ENCODE assay signal across 8 mouse cellular contexts in genomic region chr12:86220200-86221021, GRCm38 (mm10). TPM values are rescaled to one million over a fixed set of nuclear protein-coding genes. Genes with fewer than 3 reads are reported as not detected.
DNase-seq lines count a peak whose midpoint lies in the region; ATAC-seq lines count a peak whose summit lies in the region.

No protein-coding gene starts in this region.

- intact Hi-C loops in left cerebral cortex, postnatal 4 days (cut with DNase I) = no loop called here
- intact Hi-C loops in left cerebral cortex, postnatal 14 days (cut with DNase I) = no loop called here

- peak overlapping the region; percentile 60 for H3K4me2 ChIP-seq in embryonic facial prominence, embryonic 15.5 days (replicated peaks)
- H3K4me2 ChIP-seq in limb, embryonic 13.5 days (replicated peaks) = peak overlapping the region; percentile 77

- no peak overlapping the region for H3K9ac ChIP-seq in embryonic facial prominence, embryonic 15.5 days
- peak overlapping the region; percentile 59 for H3K9ac ChIP-seq in limb, embryonic 13.5 days

- H3K4me3 ChIP-seq in embryonic facial prominence, embryonic 15.5 days (replicated peaks) = peak overlapping the region; percentile 36
- peak overlapping the region; percentile 42 for H3K4me3 ChIP-seq in limb, embryonic 13.5 days

- peak; percentile 28 for DNase-seq in left cerebral cortex, postnatal 4 days
- DNase-seq in left cerebral cortex, postnatal 14 days (ENCODE audit: low spot score in 2 of 2) = no peak
- DNase-seq in retina, embryonic 14.5 days (ENCODE audit: low spot score) = peak; percentile 73
- no peak for DNase-seq in adrenal gland, postnatal 25 days
- DNase-seq in cerebellum, postnatal 36 days = no peak
- no peak for DNase-seq in left cerebral cortex, adult 11 months (ENCODE audit: low spot score)

- no peak overlapping the region for H3K27ac ChIP-seq in embryonic facial prominence, embryonic 15.5 days (replicated peaks)
- H3K27ac ChIP-seq in limb, embryonic 13.5 days = no peak overlapping the region

- H3K36me3 ChIP-seq in embryonic facial prominence, embryonic 15.5 days = no peaks in the 10 kb centered on the region
- H3K36me3 ChIP-seq in limb, embryonic 13.5 days = no peaks in the 10 kb centered on the region

- peaks cover 45% of the 10 kb centered on the region for H3K27me3 ChIP-seq in embryonic facial prominence, embryonic 15.5 days
- peaks cover 54% of the 10 kb centered on the region for H3K27me3 ChIP-seq in limb, embryonic 13.5 days

- peaks cover 5% of the 10 kb centered on the region for H3K4me1 ChIP-seq in embryonic facial prominence, embryonic 15.5 days
- peaks cover 20% of the 10 kb centered on the region for H3K4me1 ChIP-seq in limb, embryonic 13.5 days

- WGBS in embryonic facial prominence, embryonic 15.5 days = 7% methylated on average over 38 of the region's 38 CpGs
- WGBS in limb, embryonic 13.5 days = 7% methylated on average over 38 of the region's 38 CpGs

- H3K9me3 ChIP-seq in embryonic facial prominence, embryonic 15.5 days (replicated peaks) = no peaks in the 10 kb centered on the region
- no peaks in the 10 kb centered on the region for H3K9me3 ChIP-seq in limb, embryonic 13.5 days

- no peak for ATAC-seq in embryonic facial prominence, embryonic 15.5 days (ENCODE audit: insufficient number of reproducible peaks, low FRiP score, low TSS enrichment, low read depth)
- no peak for ATAC-seq in limb, embryonic 13.5 days (ENCODE audit: low FRiP score, low read depth)

RNA-seq across cellular contexts. Expression of gene Gpatch2l, which starts 21.2 kb away (rescaled TPM):
- 10 to 100 TPM; 47.9 to 50.8 TPM for total RNA-seq in left cerebral cortex, postnatal 4 days (2021)
- total RNA-seq in left cerebral cortex, postnatal 14 days (2021) = 10 to 100 TPM; 36.7 to 38.0 TPM
- polyA plus RNA-seq in embryonic facial prominence, embryonic 15.5 days (2015; fragmentation: Nextera tagmentation; extraction: Ambion mirVana) = 15.8 and 16.7 TPM in 2 replicates
- 20.0 and 20.3 TPM in 2 replicates for polyA plus RNA-seq in limb, embryonic 13.5 days (2015; fragmentation: Nextera tagmentation; extraction: Ambion mirVana)
- total RNA-seq in adrenal gland, postnatal 25 days (2021) = 21.7 and 26.7 TPM in 2 replicates

Comparison
In these comparisons a context has a peak if more than half of its experiments do, and no peak if none do; other contexts are left out.
1. DNase-seq: peak in left cerebral cortex, postnatal 4 days (single experiment) and retina, embryonic 14.5 days (single experiment); none in left cerebral cortex, postnatal 14 days (0 of 2), adrenal gland, postnatal 25 days (single experiment), cerebellum, postnatal 36 days (0 of 2) and left cerebral cortex, adult 11 months (single experiment).